Mouse (Mus musculus) limb, embryonic 15.5 days (tissue): ENCODE results near the gene Eif4g1. TPM values are rescaled to one million over a fixed set of nuclear protein-coding genes. Genes with fewer than 3 reads are reported as not detected.
A peak's percentile ranks its signal among the peaks of the same experiment; 100 is the strongest.

ENCODE experiments used
- ATAC-seq: fragments of 200-750 bp; cut with Nextera tagmentation; 2 replicates; pipeline ENCODE4 v1.8.0; 2017; ENCODE audit warnings: low read depth, moderate TSS enrichment; ENCODE audit not compliant: insufficient number of reproducible peaks, low FRiP score, low TSS enrichment
- H3K27ac ChIP-seq: fragments of 300-500 bp; sonication (generic); 2 replicates; pipeline ENCODE4 v1.5.1; 2015; ENCODE audit warnings: moderate library complexity, mild to moderate bottlenecking, inconsistent platforms
- H3K27me3 ChIP-seq: fragments of 300-500 bp; sonication (generic); 2 replicates; pipeline ENCODE4 v1.6.1; 2015; ENCODE audit warnings: inconsistent platforms
- H3K36me3 ChIP-seq: fragments of 300-500 bp; sonication (generic); 2 replicates; pipeline ENCODE4 v1.6.1; 2015; ENCODE audit warnings: inconsistent platforms
- H3K4me1 ChIP-seq: fragments of 300-500 bp; sonication (generic); 2 replicates; pipeline ENCODE4 v1.6.1; 2015; ENCODE audit warnings: inconsistent platforms
- H3K4me2 ChIP-seq: fragments of 300-500 bp; sonication (generic); 2 replicates; pipeline ENCODE4 v1.6.1; 2015; ENCODE audit warnings: mild to moderate bottlenecking, inconsistent platforms
- H3K4me3 ChIP-seq: fragments of 300-500 bp; sonication (generic); 2 replicates; pipeline ENCODE4 v1.5.1; 2015; ENCODE audit warnings: mild to moderate bottlenecking, inconsistent platforms
- H3K9ac ChIP-seq: fragments of 300-500 bp; sonication (generic); 2 replicates; pipeline ENCODE4 v1.6.1; 2015; ENCODE audit warnings: inconsistent platforms
- H3K9me3 ChIP-seq: fragments of 300-500 bp; sonication (generic); 2 replicates; pipeline ENCODE4 v1.6.1; 2016; ENCODE audit warnings: inconsistent platforms
- WGBS: fragments of 180-500 bp; shearing (Covaris S2); methylation state at CpG from one replicate; pipeline ENCODE4 v1.1.7; 2015; 5-methylcytosine and 5-hydroxymethylcytosine counted together
- polyA plus RNA-seq: library from polyadenylated mRNA; unstranded; fragments of >200 nt; fragmentation: Nextera tagmentation; extraction: Ambion mirVana; gene quantifications from 2 replicates; pipeline ENCODE4 v1.2.1, GENCODE M21; 2015

Gene Eif4g1
- polyA plus RNA-seq, 1 experiment from 2014 or later, result 175 TPM

DNA sequence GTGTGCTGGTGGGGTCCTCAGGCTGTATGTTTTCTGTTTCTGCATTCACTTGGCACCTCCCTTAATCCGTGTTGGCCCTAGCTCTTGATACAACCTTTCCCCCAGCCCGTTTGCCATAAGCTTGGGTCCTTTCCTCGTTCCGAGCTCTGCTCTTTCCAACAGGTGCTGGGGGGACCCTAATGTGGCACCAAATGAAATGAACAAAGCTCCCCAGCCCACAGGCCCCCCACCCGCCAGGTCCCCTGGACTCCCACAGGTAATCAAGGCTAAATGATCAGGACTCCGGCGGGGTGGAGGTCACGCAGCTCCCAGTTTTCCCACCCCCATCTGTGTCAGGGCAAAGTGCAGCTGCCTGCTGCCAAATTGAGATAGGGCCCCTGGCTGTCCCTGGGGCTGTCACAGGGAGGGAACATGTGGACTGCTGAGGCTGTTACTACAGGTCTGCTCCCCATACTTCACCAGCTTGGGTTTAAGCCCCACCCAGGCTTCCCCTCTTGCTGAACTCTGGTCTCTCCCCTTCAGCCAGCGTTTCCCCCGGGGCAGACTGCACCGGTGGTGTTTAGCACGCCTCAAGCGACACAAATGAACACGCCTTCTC lies 5.7 kb downstream of the Eif4g1 start:
- Histone ChIP-seq H3K4me1 (peaks cover 31% of the 10 kb centered on the region), H3K27ac (peak overlapping the region; percentile 93), H3K27me3 (no peaks in the 10 kb centered on the region), H3K9me3 (no peaks in the 10 kb centered on the region), H3K4me2 (peak overlapping the region; percentile 80), H3K9ac (peak overlapping the region; percentile 89), H3K36me3 (peaks cover 42% of the 10 kb centered on the region), H3K4me3 (peak overlapping the region; percentile 96)
- WGBS, result 2% methylated on average over 14 of the region's 14 CpGs
- ATAC-seq, result no peak

DNA sequence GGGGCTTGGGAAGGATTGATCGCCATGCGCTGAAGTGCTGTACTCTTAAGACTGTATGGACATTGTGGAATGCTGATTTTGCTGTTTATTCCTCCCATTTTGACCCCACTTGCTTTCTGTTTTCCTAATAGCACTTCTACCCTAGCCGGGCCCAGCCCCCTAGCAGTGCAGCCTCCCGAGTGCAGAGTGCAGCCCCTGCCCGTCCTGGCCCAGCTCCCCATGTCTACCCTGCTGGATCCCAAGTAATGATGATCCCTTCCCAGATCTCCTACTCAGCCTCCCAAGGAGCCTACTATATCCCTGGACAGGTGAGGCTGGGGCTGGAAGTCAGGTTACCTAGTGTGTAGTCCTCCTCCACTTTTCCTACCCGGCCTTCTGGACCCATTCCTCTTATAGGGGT lies 7.1 kb downstream of the Eif4g1 start:
- H3K27ac ChIP-seq, result no peak overlapping the region
- H3K36me3 ChIP-seq, result peaks cover 55% of the 10 kb centered on the region
- H3K4me3 ChIP-seq, result no peak overlapping the region
- no peak for ATAC-seq
- no peak overlapping the region for H3K4me2 ChIP-seq
- no peaks in the 10 kb centered on the region for H3K9me3 ChIP-seq
- no peaks in the 10 kb centered on the region for H3K27me3 ChIP-seq
- H3K9ac ChIP-seq, result no peak overlapping the region
- H3K4me1 ChIP-seq, result peaks cover 31% of the 10 kb centered on the region
- WGBS, result 90% methylated on average over 6 of the region's 6 CpGs

DNA sequence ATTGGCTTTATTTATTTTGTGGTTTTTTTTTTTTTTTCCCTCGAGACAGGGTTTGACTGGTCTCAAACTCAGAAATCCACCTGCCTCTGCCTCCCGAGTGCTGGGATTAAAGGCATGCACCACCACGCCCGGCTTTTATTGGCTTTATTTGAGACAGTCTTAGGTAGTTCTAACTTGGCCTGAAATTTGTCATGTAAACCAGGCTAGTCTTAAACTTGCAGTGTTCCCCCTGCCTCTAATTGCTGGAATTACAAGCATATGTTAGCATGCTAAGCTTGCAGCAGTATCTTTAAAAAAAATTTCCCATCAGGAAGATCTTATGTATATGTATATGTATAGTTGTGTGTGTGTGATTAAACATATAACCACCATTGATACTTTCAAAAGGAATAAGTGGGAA lies 8.6 kb downstream of the Eif4g1 start:
- no peak for ATAC-seq
- 57% methylated on average over 4 of the region's 4 CpGs for WGBS
- Histone ChIP-seq H3K4me2 (no peak overlapping the region), H3K27me3 (no peaks in the 10 kb centered on the region), H3K36me3 (peaks cover 70% of the 10 kb centered on the region), H3K27ac (no peak overlapping the region), H3K9ac (no peak overlapping the region), H3K9me3 (no peaks in the 10 kb centered on the region), H3K4me1 (peaks cover 31% of the 10 kb centered on the region), H3K4me3 (no peak overlapping the region)

DNA sequence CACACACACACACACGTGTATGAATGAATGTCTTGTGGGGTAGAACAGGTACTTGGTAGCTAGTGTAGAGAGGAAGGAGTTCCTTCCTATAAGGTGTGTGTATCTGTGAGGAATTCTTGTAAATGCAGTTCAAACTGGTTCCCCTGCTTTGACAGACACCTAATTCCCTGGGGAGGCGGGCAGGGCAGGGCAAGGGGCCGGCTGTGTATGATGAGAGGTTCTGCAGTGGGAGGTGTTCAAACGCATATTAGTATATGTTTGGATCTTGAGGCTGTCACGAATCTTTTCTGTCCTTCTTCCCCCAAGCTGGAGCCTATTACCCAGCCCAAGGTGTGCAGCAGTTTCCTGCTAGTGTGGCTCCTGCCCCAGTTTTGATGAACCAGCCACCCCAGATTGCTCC lies 9.3 kb downstream of the Eif4g1 start:
- H3K36me3 ChIP-seq, result peaks cover 77% of the 10 kb centered on the region
- 71% methylated on average over 5 of the region's 5 CpGs for WGBS
- ATAC-seq, result no peak
- no peaks in the 10 kb centered on the region for H3K27me3 ChIP-seq
- no peak overlapping the region for H3K4me2 ChIP-seq
- no peak overlapping the region for H3K9ac ChIP-seq
- no peaks in the 10 kb centered on the region for H3K9me3 ChIP-seq
- peaks cover 28% of the 10 kb centered on the region for H3K4me1 ChIP-seq
- H3K27ac ChIP-seq, result 0 out of 2 replicates have a peak overlapping the region, but pooled peaks have one; percentile 43
- H3K4me3 ChIP-seq, result no peak overlapping the region

DNA sequence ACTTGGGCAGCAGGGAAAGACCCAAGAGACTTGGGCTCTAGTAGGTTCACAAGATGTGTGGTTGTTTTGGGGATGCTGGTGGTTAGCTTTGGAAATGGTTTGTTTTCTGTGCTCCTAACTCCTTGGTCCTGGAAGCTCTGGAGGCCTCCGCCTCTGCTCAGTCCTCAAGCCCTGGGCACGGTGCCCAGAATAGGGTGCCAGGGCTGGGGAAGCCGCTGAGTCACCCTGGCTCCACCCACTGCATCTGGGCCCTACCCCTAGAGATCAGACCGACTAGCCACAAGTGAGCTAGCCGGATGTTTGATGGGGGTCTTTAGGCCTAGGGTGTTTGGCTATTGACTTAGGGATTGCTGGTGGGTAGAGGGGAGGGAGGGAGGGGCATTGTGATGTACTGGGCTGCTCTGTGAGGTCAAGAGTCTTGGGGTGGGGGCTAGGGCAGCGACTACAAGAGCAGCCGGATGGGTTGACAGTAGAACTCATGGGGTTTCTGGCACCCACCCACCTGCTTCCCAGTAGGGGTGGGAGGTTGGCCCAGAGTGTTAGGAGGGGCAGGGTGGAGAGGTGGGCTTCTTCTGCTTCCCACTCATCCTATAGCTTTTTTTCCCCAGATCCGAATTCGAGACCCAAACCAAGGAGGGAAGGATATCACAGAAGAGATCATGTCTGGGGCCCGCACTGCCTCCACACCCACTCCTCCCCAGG lies 10.0 kb downstream of the Eif4g1 start:
- Histone ChIP-seq H3K27me3 (no peaks in the 10 kb centered on the region), H3K4me3 (no peak overlapping the region), H3K9ac (no peak overlapping the region), H3K4me1 (peaks cover 28% of the 10 kb centered on the region), H3K4me2 (no peak overlapping the region), H3K36me3 (peaks cover 84% of the 10 kb centered on the region), H3K9me3 (no peaks in the 10 kb centered on the region), H3K27ac (0 out of 2 replicates have a peak overlapping the region, but pooled peaks have one; percentile 43)
- 70% methylated on average over 10 of the region's 10 CpGs for WGBS
- no peak for ATAC-seq

DNA sequence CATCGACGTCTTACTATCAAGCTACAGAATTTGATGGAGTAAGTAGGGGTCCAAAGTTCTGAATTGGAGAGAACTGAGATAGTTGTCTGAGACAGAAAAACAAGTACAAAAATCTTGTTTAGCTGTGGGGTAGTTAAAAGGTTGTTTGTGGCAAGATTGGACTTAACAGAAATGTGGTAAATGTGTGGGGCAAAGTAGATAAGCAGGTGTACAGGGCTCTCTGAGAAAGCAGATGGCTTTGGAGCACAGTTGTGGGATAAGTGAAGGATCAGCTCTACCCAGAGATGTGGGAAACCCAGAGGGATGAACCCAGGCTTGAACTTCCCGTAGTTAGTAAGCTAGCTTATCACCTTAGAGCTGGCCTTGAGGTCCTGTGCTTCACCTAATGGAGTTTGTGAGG lies 22.7 kb downstream of the Eif4g1 start:
- Histone ChIP-seq H3K36me3 (peaks cover 66% of the 10 kb centered on the region), H3K9me3 (no peaks in the 10 kb centered on the region), H3K4me2 (no peak overlapping the region), H3K9ac (no peak overlapping the region), H3K4me1 (peaks cover 37% of the 10 kb centered on the region), H3K27me3 (no peaks in the 10 kb centered on the region), H3K27ac (no peak overlapping the region), H3K4me3 (no peak overlapping the region)
- 87% methylated on average over 3 of the region's 3 CpGs for WGBS
- ATAC-seq, result no peak

DNA sequence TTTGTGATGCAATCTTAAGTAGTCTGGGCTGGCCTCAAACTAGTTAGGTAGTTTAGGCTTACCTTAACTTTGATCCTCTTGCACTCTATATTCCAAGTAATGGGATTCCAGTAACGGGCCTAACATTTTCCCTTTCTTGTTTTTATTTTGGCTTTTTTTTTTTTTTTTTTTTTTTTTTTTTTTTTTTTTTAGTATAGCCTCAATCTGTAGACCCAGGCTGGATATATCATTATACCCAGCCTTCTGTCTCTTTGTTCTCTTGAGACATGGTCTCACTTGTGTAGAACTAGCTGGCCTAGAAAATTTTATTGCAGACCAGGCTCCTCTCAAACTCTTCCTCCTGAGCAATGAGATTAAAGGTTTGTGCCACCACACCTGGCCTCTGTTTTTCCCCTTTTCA lies 23.5 kb downstream of the Eif4g1 start:
- peaks cover 58% of the 10 kb centered on the region for H3K36me3 ChIP-seq
- WGBS, result 65% methylated on average over 1 of the region's 1 CpGs

DNA sequence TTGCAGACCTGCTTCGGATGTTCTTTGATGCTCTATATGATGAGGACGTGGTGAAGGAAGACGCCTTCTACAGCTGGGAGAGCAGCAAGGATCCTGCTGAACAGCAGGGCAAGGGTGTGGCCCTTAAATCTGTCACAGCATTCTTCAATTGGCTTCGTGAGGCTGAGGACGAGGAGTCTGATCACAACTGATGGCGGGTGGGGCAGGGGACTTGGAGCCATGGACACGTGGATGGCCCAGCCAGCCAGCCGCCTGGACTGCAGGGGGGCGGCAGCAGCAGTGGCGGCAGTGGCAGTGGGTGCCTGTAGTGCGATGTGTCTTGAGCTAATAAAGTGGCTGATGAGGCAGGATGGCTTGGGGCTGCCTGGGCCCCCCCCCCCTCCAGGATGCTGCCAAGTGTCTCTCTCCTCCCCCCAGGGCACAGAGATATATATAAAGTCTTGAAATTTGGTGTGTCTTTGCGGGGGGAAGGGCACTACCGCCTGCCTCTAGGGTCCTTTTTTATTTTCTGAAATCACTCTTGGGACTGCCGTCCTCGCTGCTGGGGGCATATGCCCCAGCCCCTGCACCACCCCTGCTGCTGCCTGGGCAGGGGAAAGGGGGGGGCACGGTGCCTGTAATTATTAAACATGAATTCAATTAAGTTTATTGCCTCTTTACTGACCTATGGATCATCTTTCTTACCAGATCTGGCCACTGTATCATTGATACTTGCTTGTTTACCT lies 24.3 kb downstream of the Eif4g1 start:
- Histone ChIP-seq H3K9ac (no peak overlapping the region), H3K9me3 (no peaks in the 10 kb centered on the region), H3K4me1 (peaks cover 46% of the 10 kb centered on the region), H3K27ac (peak overlapping the region; percentile 94; the same call in 1 of the 2 replicates), H3K4me3 (no peak overlapping the region; the same call in 1 of the 2 replicates), H3K27me3 (no peaks in the 10 kb centered on the region), H3K36me3 (peaks cover 50% of the 10 kb centered on the region), H3K4me2 (no peak overlapping the region)
- no peak for ATAC-seq
- 39% methylated on average over 16 of the region's 16 CpGs for WGBS

More for the DNA sequence above, 23.5 kb downstream of the Eif4g1 start:
- Histone ChIP-seq H3K27me3 (no peaks in the 10 kb centered on the region), H3K4me2 (no peak overlapping the region), H3K27ac (no peak overlapping the region), H3K4me1 (peaks cover 46% of the 10 kb centered on the region), H3K9me3 (no peaks in the 10 kb centered on the region), H3K4me3 (no peak overlapping the region), H3K9ac (no peak overlapping the region)
- no peak for ATAC-seq

DNA sequence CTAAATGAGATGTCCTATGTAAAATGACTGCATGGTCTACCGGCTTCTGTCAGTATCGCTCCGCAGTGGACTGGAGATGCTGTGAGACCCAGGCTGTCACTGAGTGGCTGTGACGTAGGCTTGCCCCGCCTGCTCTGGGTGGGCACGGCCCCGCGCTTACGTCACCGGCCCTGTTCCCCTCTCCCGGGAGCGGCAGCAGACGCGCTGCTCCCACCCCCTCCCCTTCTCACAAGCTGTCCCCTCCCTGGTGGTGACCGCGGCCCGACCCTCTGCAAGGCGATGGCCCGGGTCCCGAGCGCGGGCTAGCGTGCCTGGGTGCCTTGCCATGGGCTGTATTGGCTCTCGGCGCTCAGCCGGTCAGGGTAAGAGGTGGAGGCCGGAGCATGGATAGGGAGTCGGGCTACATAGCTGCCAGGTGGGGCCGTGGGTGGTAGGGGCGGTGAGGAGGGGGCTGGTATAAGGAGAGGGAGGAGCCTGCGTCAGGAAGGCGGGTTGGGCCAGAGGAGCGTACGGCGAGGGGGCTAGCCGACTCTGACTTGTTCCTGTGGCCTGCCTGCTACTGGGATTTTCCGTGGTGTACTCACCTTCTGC lies 25.1 kb downstream of the Eif4g1 start, which contains the start of gene Fam131a:
Gene Fam131a (plus strand): TSS at position 131 of the 591 bp plus-strand sequence.
- H3K27me3 ChIP-seq, result no peaks in the 10 kb centered on the region
- peak within 1 kb of the TSS; percentile 61 for H3K9ac ChIP-seq
- peak within 1 kb of the TSS; percentile 86 for H3K4me2 ChIP-seq
- WGBS, result under 1% methylated on average over 34 of the region's 37 CpGs
- no peaks in the 10 kb centered on the region for H3K9me3 ChIP-seq
- H3K36me3 ChIP-seq, result peaks cover 42% of the 10 kb centered on the region
- H3K4me3 ChIP-seq, result peak within 1 kb of the TSS; percentile 65
- peak within 1 kb of the TSS; percentile 94 for H3K27ac ChIP-seq
- peaks cover 46% of the 10 kb centered on the region for H3K4me1 ChIP-seq
- ATAC-seq, result peak; percentile 89

DNA sequence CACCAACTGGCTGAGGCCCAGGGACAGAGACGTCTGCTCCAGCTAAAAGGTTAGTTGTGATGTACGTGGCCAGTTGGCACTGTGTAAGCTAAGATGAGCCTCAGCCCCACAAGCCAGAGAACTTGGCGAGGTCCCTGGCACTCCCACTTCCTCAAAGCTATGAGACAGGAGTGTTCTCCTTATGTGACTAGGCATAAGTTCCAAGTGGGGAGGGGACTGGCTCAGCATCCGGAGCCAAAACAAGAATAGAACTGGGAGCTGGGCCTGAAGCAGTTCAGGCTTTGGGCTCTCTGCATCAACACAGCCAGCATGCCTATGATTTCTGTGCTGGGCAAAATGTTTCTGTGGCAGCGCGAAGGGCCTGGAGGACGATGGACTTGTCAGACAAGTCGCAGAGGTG lies 26.7 kb downstream of the Eif4g1 start:
- H3K4me3 ChIP-seq, result peak overlapping the region; percentile 44
- no peak for ATAC-seq
- H3K9me3 ChIP-seq, result no peaks in the 10 kb centered on the region
- H3K4me1 ChIP-seq, result peaks cover 46% of the 10 kb centered on the region
- peak overlapping the region; percentile 75; the same call in 1 of the 2 replicates for H3K4me2 ChIP-seq
- no peaks in the 10 kb centered on the region for H3K27me3 ChIP-seq
- H3K9ac ChIP-seq, result no peak overlapping the region
- H3K36me3 ChIP-seq, result peaks cover 39% of the 10 kb centered on the region
- H3K27ac ChIP-seq, result peak overlapping the region; percentile 80
- 58% methylated on average over 8 of the region's 8 CpGs for WGBS

DNA sequence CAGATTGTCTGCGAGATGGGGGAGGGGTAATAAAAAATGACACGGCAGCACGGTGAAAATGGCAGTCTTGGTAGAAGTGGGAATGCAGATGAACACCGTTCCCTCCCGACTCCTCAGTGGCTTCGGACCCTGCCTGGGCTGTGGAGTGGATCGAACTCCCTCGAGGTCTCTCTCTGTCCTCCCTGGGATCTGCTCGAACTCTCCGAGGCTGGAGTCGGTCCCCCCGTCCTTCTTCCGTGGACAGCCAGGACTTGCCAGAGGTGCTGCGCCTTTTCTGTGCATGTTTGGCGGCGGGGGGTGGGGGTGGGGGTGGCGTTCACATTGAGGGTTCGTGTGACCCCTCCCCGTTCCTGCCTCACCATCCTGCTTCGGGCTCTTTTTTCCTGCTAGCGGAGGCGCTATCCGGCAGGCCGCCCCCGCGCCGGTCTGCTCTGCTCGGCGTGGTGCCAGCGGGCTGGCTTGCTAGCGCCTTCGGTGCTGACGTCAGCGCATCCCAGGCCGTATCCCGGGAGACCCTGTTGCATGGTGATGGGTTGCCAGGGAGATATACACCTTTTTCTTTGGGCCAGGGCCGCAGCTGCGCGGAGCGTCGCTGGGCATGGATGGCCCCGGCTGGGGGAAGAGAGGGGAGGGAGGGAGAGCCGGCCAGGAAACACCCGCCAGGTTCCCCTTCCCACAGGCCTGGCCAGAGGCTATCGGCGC lies 27.7 kb downstream of the Eif4g1 start:
- H3K36me3 ChIP-seq, result peaks cover 36% of the 10 kb centered on the region
- no peaks in the 10 kb centered on the region for H3K27me3 ChIP-seq
- H3K4me3 ChIP-seq, result peak overlapping the region; percentile 44
- H3K27ac ChIP-seq, result peak overlapping the region; percentile 80
- H3K9me3 ChIP-seq, result no peaks in the 10 kb centered on the region
- 2% methylated on average over 46 of the region's 46 CpGs for WGBS
- H3K9ac ChIP-seq, result peak overlapping the region; percentile 5
- peaks cover 52% of the 10 kb centered on the region for H3K4me1 ChIP-seq
- ATAC-seq, result peak; percentile 73
- peak overlapping the region; percentile 75 for H3K4me2 ChIP-seq
